Mouse (Mus musculus) Muller cell, postnatal 12 days (primary cell): ENCODE results near the gene Zfp160.
A peak's percentile ranks its signal among the peaks of the same experiment; 100 is the strongest.
"Not testable (repeated sequence)": the region's sequence is repeated elsewhere in the genome, so short reads cannot be mapped to it uniquely, and the experiment has no call there.

Experiments used
- DNase-seq: peaks from one replicate; pipeline ENCODE4 v3.0.0-alpha.2; 2015; ENCODE audit errors: inconsistent ontology term

Gene Zfp160

GRCm38 (mm10) chr17:21008382-21009331, at the start of gene Zfp160:
Gene Zfp160 (plus strand): TSS chr17:21008903.
- DNase-seq = peak; percentile 88

DNA sequence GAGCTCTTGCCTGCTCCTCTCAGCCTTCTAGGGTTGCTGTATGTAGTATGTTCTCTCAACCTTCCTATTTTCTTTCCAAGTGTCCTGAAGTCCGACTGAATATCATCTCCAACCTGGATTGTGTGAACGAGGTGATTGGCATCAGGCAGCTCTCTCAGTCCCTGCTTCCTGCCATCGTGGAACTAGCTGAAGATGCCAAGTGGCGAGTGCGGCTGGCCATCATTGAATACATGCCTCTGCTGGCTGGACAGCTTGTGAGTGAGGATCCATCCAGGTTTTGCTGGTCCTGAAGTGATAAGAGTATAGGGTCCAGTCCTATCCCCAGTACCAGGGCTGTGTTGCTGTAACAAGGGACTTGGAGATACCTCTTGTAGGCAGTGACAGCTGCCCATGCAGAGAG, 48.3 kb upstream of the Zfp160 start:
- DNase-seq = no peak

- no peak for DNase-seq
Observed at GRCm38 (mm10) chr17:20965421-20965820, 43.3 kb upstream of the Zfp160 start.

DNA sequence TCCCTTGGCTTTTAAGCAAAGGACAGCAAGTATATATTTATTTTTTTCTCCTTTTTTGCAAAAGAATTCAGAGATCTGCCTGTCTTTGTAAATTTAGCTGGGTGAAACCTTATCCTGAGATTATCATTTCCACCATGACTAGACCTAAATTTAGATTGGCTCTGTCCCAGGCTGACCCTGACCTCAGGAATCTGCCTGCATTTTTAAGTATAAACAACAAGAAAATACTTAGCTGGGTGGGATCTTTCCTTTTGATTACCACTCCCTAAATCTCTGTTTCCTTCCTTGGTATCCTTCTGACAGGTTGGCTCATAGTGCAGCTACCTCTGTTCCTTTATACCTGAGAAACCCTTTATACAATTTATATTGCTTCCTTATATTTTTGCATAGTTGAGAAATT, 42.0 kb upstream of the Zfp160 start:
- DNase-seq = no peak

- no peak for DNase-seq
Observed at GRCm38 (mm10) chr17:20993716-20994115, 15.0 kb upstream of the Zfp160 start.

DNA sequence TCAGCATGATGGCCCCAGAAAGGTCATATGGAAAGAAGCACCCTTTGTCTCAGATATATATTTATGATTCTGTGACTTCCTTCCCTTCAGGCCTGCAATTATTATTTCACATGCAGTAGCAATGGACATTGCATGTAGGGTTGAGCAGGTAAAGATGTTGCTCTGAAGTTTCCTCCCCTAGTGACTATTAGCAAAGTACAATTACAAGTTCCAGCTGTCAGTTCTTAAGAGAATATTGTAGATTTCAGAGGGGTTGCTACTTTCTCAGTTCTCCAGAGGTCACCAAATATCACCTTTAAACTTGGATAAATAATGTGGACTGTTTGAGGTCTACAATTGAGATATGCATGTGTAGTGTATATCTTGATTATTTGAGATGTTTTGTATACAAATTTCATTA, 12.3 kb upstream of the Zfp160 start, which contains the start of gene Vmn1r233:
Vmn1r233 (minus strand) TSS at position 101 of the 400 bp plus-strand sequence.
- DNase-seq = no peak

DNA sequence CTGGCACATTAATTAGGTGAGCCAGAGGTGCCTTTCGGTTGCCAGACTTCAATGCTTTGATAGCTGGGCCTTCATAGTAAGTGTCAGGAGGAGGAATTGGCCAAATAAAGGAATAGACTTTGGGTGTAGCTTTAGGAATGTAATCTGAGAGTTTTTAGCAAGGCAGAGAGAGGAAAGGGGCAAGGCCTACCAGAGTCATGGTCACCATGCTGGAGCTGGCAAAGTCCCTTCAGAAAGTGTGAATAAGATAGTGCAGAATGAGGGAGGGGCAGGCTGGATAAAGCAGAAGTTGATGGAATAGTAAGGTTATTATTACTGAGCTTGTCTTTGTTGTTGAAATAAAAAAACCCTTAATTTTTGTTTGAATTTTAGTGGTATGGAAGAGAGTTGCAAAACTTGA, 1.0 kb downstream of the Zfp160 start:
- DNase-seq = peak; percentile 20

GRCm38 (mm10) chr17:21018410-21019080, 9.8 kb downstream of the Zfp160 start:
- DNase-seq = no peak

DNA sequence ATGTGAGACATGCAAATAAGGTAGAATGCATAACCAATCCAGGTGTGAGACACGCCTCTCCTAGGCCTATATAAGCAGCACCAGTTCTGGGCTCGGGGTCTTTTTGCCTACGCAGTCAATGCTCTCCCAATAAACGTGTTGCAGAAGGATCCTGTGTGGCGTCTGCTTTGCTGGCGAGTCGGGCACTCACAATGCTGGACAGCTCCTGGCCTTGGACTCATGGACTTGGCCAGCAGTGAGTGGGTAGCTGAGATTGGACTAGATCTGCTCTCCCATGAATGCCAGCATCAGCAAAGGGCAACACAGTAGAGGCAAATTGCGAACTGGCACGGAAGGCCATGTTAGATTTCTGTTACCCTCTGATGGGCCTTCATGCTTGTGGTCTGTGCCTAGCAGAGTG, 39.3 kb downstream of the Zfp160 start:
- DNase-seq = not testable (repeated sequence)

GRCm38 (mm10) chr17:21050901-21051300, 42.2 kb downstream of the Zfp160 start:
- DNase-seq = no peak

DNA sequence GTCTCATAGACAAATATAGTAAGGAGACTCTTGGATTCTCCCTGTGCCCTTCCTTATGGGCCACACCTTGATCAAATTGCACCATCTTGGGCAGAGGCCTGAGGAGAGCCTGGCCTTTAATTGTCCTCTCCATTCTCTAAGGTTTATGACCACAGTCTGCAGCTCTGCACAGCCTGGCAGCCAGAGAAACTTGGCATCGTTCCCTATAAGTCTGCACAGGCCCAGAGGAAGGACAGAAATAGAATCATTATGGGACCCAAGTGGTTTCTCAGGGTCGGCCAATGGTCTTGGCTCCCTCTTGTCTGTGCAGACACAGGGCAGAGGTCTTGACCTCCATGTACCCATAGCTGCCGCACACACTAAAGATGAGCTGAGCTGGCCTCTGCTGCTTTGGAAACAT, 42.6 kb downstream of the Zfp160 start:
- DNase-seq = not testable (repeated sequence)

DNA sequence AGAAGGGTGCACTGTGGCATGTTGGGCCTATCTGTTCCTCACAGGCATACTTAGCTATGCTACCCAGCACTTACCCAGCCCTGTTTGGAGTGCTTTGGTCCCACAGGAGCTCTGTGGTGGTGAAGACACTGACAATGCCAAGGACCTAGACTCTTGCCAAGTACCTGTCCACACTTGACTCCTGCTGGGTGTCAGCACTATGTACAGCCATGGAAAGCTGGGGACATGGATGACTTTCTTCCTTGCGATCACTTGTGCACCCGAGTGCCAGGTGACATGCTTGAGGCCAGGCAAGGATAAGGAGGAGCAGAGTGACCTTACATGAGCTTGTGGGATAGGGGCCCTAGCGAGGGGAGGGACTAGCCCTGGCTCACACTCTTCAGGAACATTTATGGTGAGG, 43.2 kb downstream of the Zfp160 start:
- not testable (repeated sequence) for DNase-seq

DNA sequence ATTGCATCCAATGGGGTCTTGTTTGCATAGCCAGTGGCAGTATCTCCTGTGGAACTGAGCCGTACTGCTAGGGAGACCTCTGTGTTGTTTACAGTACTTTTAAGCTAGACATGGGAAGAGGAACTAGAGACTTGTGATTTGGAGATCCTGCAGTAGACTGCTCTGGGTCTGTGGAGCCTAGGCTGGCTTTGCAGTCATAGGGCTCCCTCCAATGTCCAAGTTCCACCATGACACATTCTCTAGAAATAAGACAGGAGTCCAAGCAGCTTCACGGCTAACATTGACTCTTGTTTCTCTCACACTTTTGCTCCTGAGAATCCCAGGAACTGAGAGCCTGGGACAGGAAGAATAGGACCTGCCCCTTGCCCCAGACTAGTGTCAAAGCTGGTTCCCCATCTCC, 44.6 kb downstream of the Zfp160 start:
- DNase-seq = no peak

GRCm38 (mm10) chr17:21055111-21055510, 46.4 kb downstream of the Zfp160 start:
- not testable (repeated sequence) for DNase-seq

GRCm38 (mm10) chr17:21065501-21065900, 56.8 kb downstream of the Zfp160 start:
- no peak for DNase-seq

DNA sequence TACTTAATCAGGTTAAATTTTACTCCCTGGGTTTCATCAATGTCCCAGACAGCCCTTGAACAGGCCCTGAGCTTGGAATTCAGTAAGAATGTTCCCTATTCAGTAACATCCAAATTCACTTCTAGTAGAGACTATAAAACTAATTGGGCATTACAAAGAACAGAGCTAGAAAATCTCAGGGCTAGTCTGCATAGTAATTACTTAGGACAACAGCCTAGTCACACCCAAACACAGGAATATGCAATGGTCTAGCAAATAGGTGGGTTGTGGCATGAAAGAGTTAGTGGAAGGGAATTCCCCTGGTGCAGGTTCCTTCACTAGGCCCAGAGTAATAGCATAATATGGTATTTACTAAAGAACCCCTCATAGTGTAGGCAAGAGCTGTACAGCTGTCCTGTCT, 58.3 kb downstream of the Zfp160 start:
- DNase-seq = no peak

GRCm38 (mm10) chr17:21069443-21069842, 60.7 kb downstream of the Zfp160 start:
- not testable (repeated sequence) for DNase-seq

- not testable (repeated sequence) for DNase-seq
Observed at GRCm38 (mm10) chr17:21070971-21071370, 62.3 kb downstream of the Zfp160 start.
